Mouse (Mus musculus) spleen, postnatal 36 days (tissue): Measurements from ENCODE around the gene Ccdc97.

Experiments
- DNase-seq, 2 experiments: peaks; one replicate each; pipeline ENCODE4 v3.0.0; 2022; ENCODE audit warnings: low spot score in 2 of 2, mixed read lengths in 1 of 2

Gene Ccdc97

GRCm38 (mm10) chr7:25720760-25721159, 1.9 kb upstream of the Ccdc97 start:
- DNase-seq = no peak

GRCm38 (mm10) chr7:25719761-25720610, 1.1 kb upstream of the Ccdc97 start:
- peak; percentile 38 to 48 for DNase-seq

- no peak for DNase-seq
Observed at GRCm38 (mm10) chr7:25717478-25717877, 1.4 kb downstream of the Ccdc97 start.

GRCm38 (mm10) chr7:25715731-25716271, 3.1 kb downstream of the Ccdc97 start:
- DNase-seq = no peak

GRCm38 (mm10) chr7:25714581-25714980, 4.3 kb downstream of the Ccdc97 start:
- DNase-seq = no peak

- DNase-seq = no peak
Observed at GRCm38 (mm10) chr7:25712801-25713200, 6.1 kb downstream of the Ccdc97 start.

GRCm38 (mm10) chr7:25711731-25712197, 7.1 kb downstream of the Ccdc97 start:
- peak in 1 of 2 experiments; percentile 20 for DNase-seq

GRCm38 (mm10) chr7:25711165-25711564, 7.7 kb downstream of the Ccdc97 start:
- peak in 1 of 2 experiments; percentile 30 for DNase-seq

- peak in 1 of 2 experiments; percentile 9 for DNase-seq
Observed at GRCm38 (mm10) chr7:25710519-25711130, 8.3 kb downstream of the Ccdc97 start.

- DNase-seq = no peak
Observed at GRCm38 (mm10) chr7:25709961-25710360, 8.9 kb downstream of the Ccdc97 start.

GRCm38 (mm10) chr7:25707581-25708292, 11.2 kb downstream of the Ccdc97 start:
- DNase-seq = peak in 1 of 2 experiments; percentile 55

GRCm38 (mm10) chr7:25706578-25707170, 12.2 kb downstream of the Ccdc97 start:
- DNase-seq = peak; percentile 57 to 65

- DNase-seq = no peak
Observed at GRCm38 (mm10) chr7:25705801-25706251, 13.1 kb downstream of the Ccdc97 start.

GRCm38 (mm10) chr7:25704716-25705364, 14.0 kb downstream of the Ccdc97 start:
- no peak for DNase-seq

GRCm38 (mm10) chr7:25703793-25704494, 14.9 kb downstream of the Ccdc97 start:
- no peak for DNase-seq

GRCm38 (mm10) chr7:25702350-25702749, 16.5 kb downstream of the Ccdc97 start:
- no peak for DNase-seq

- no peak for DNase-seq
Observed at GRCm38 (mm10) chr7:25700732-25701131, 18.2 kb downstream of the Ccdc97 start.

- DNase-seq = no peak
Observed at GRCm38 (mm10) chr7:25699851-25700250, 19.0 kb downstream of the Ccdc97 start.

GRCm38 (mm10) chr7:25694104-25694503, 24.8 kb downstream of the Ccdc97 start:
- no peak for DNase-seq

GRCm38 (mm10) chr7:25690051-25690450, 28.8 kb downstream of the Ccdc97 start:
- DNase-seq = no peak
